Mouse (Mus musculus) lung, postnatal 0 days (tissue): ENCODE results near the gene Nr2f1. TPM values are rescaled to one million over a fixed set of nuclear protein-coding genes. Genes with fewer than 3 reads are reported as not detected.

Experiments used
- ATAC-seq: fragments of 200-750 bp; cut with Nextera tagmentation; 2 replicates; pipeline ENCODE4 v1.8.0; 2017; ENCODE audit warnings: moderate library complexity
- DNase-seq: peaks from one replicate; pipeline ENCODE4 v3.0.0-alpha.2; 2016; ENCODE audit warnings: low spot score
- H3K27ac ChIP-seq: fragments of 300-500 bp; sonication (generic); 2 replicates; pipeline ENCODE4 v1.5.1; 2014; ENCODE audit warnings: antibody characterized with exemption, mild to moderate bottlenecking, low read length, mixed read lengths
- H3K27me3 ChIP-seq: fragments of 300-500 bp; sonication (generic); replicated peaks from 2 replicates; pipeline ENCODE4 v1.6.1; 2014; ENCODE audit warnings: low read length, mixed read lengths; ENCODE audit not compliant: insufficient read depth
- H3K36me3 ChIP-seq: fragments of 300-500 bp; sonication (generic); 2 replicates; pipeline ENCODE4 v1.6.1; 2014; ENCODE audit warnings: low read length, mixed read lengths; ENCODE audit not compliant: insufficient read depth
- H3K4me1 ChIP-seq: fragments of 300-500 bp; sonication (generic); 2 replicates; pipeline ENCODE4 v1.6.1; 2014; ENCODE audit warnings: antibody characterized with exemption, low read depth, low read length, mixed read lengths; ENCODE audit not compliant: insufficient read depth
- H3K4me2 ChIP-seq: fragments of 300-500 bp; sonication (generic); replicated peaks from 2 replicates; pipeline ENCODE4 v1.6.1; 2014; ENCODE audit warnings: low read depth, mild to moderate bottlenecking, low read length, moderate library complexity, mixed read lengths
- H3K4me3 ChIP-seq: fragments of 300-500 bp; sonication (generic); 2 replicates; pipeline ENCODE4 v1.5.1; 2014; ENCODE audit warnings: low read depth, low read length
- H3K9ac ChIP-seq: fragments of 300-500 bp; sonication (generic); replicated peaks from 2 replicates; pipeline ENCODE4 v1.6.1; 2014; ENCODE audit warnings: low read depth, mild to moderate bottlenecking
- H3K9me3 ChIP-seq: fragments of 300-500 bp; sonication (generic); 2 replicates; pipeline ENCODE4 v1.6.1; 2016; ENCODE audit warnings: low read length, mixed read lengths
- CTCF ChIP-seq: IDR thresholded peaks from 2 replicates; pipeline ENCODE4 v1.5.1; 2016; ENCODE audit warnings: antibody characterized with exemption, mild to moderate bottlenecking
- EP300 ChIP-seq: IDR thresholded peaks from 2 replicates; pipeline ENCODE4 v1.6.1; 2016; ENCODE audit warnings: antibody characterized with exemption, mild to moderate bottlenecking, control low read depth
- WGBS: fragments of 180-500 bp; shearing (Covaris S2); extraction: QIAGEN DNeasy Blood & Tissue Kit; methylation state at CpG from one replicate; pipeline ENCODE4 v1.1.7; 2014; 5-methylcytosine and 5-hydroxymethylcytosine counted together
- polyA plus RNA-seq: library from polyadenylated mRNA; unstranded; fragments of >200 nt; fragmentation: Nextera tagmentation; extraction: Ambion mirVana; gene quantifications from 2 replicates; pipeline ENCODE4 v1.2.1, GENCODE M21; 2015

Gene Nr2f1
- polyA plus RNA-seq, 1 experiment from 2014 or later = 4.0 TPM

GRCm38 (mm10) chr13:78178021-78178420 is 21.5 kb downstream of the Nr2f1 start:
- Histone ChIP-seq H3K27ac (no peak overlapping the region), H3K4me2 (no peak overlapping the region), H3K4me1 (peaks cover 2% of the 10 kb centered on the region; the same call in 1 of the 2 replicates), H3K27me3 (peaks cover 82% of the 10 kb centered on the region), H3K9ac (no peak overlapping the region), H3K9me3 (no peaks in the 10 kb centered on the region), H3K4me3 (no peak overlapping the region), H3K36me3 (no peaks in the 10 kb centered on the region)
- TF ChIP-seq CTCF (no peak), EP300 (no peak)
- DNase-seq (no peak), ATAC-seq (no peak)
- WGBS = 5% methylated on average over 1 of the region's 1 CpGs

- Histone ChIP-seq H3K9me3 (no peaks in the 10 kb centered on the region), H3K36me3 (no peaks in the 10 kb centered on the region), H3K4me1 (peaks cover 2% of the 10 kb centered on the region; the same call in 1 of the 2 replicates), H3K4me3 (no peak overlapping the region), H3K9ac (no peak overlapping the region), H3K27me3 (peaks cover 82% of the 10 kb centered on the region), H3K27ac (no peak overlapping the region), H3K4me2 (no peak overlapping the region)
- no peak for ATAC-seq
- no peak for TF ChIP-seq EP300
- TF ChIP-seq CTCF = no peak
- DNase-seq = no peak
- 14% methylated on average over 5 of the region's 5 CpGs for WGBS
Observed at GRCm38 (mm10) chr13:78177381-78177950, 22.1 kb downstream of the Nr2f1 start.

- no peaks in the 10 kb centered on the region for H3K9me3 ChIP-seq
- H3K4me1 ChIP-seq = peaks cover 2% of the 10 kb centered on the region; the same call in 1 of the 2 replicates
- DNase-seq = peak; percentile 42
- no peak overlapping the region for H3K4me2 ChIP-seq
- no peaks in the 10 kb centered on the region for H3K36me3 ChIP-seq
- ATAC-seq = no peak
- TF ChIP-seq EP300 = no peak
- peak; percentile 60 for TF ChIP-seq CTCF
- H3K9ac ChIP-seq = no peak overlapping the region
- 4% methylated on average over 8 of the region's 8 CpGs for WGBS
- H3K27ac ChIP-seq = no peak overlapping the region
- H3K27me3 ChIP-seq = peaks cover 67% of the 10 kb centered on the region
- H3K4me3 ChIP-seq = no peak overlapping the region
Observed at GRCm38 (mm10) chr13:78175821-78176380, 23.7 kb downstream of the Nr2f1 start.

GRCm38 (mm10) chr13:78174891-78175290 is 24.7 kb downstream of the Nr2f1 start:
- WGBS = 37% methylated on average over 1 of the region's 1 CpGs
- no peak overlapping the region for H3K27ac ChIP-seq
- no peaks in the 10 kb centered on the region for H3K36me3 ChIP-seq
- no peak overlapping the region for H3K9ac ChIP-seq
- H3K9me3 ChIP-seq = no peaks in the 10 kb centered on the region
- peaks cover 62% of the 10 kb centered on the region for H3K27me3 ChIP-seq
- TF ChIP-seq CTCF (no peak), EP300 (no peak)
- ATAC-seq = no peak
- H3K4me1 ChIP-seq = peaks cover 2% of the 10 kb centered on the region; the same call in 1 of the 2 replicates
- H3K4me3 ChIP-seq = no peak overlapping the region
- no peak for DNase-seq
- H3K4me2 ChIP-seq = no peak overlapping the region

GRCm38 (mm10) chr13:78174191-78174590 is 25.4 kb downstream of the Nr2f1 start:
- no peak for ATAC-seq
- peaks cover 55% of the 10 kb centered on the region for H3K27me3 ChIP-seq

GRCm38 (mm10) chr13:78172861-78173260 is 26.7 kb downstream of the Nr2f1 start:
- WGBS = 13% methylated on average over 3 of the region's 3 CpGs
- H3K27me3 ChIP-seq = peaks cover 44% of the 10 kb centered on the region

More at GRCm38 (mm10) chr13:78174191-78174590, 25.4 kb downstream of the Nr2f1 start:
- WGBS = 12% methylated on average over 3 of the region's 3 CpGs
- no peak overlapping the region for H3K4me2 ChIP-seq
- no peaks in the 10 kb centered on the region for H3K9me3 ChIP-seq
- no peaks in the 10 kb centered on the region for H3K4me1 ChIP-seq
- H3K27ac ChIP-seq = no peak overlapping the region
- H3K4me3 ChIP-seq = no peak overlapping the region
- no peak for DNase-seq
- H3K36me3 ChIP-seq = no peaks in the 10 kb centered on the region
- no peak overlapping the region for H3K9ac ChIP-seq
- TF ChIP-seq CTCF (no peak), EP300 (no peak)

More at GRCm38 (mm10) chr13:78172861-78173260, 26.7 kb downstream of the Nr2f1 start:
- Histone ChIP-seq H3K4me2 (no peak overlapping the region), H3K9ac (no peak overlapping the region), H3K4me3 (no peak overlapping the region), H3K9me3 (no peaks in the 10 kb centered on the region), H3K4me1 (no peaks in the 10 kb centered on the region), H3K27ac (no peak overlapping the region), H3K36me3 (no peaks in the 10 kb centered on the region)
- DNase-seq (no peak), ATAC-seq (no peak)
- no peak for TF ChIP-seq EP300
- no peak for TF ChIP-seq CTCF
